Mouse (Mus musculus): ENCODE results near the gene Rapgef1. TPM values are rescaled to one million over a fixed set of nuclear protein-coding genes. Genes with fewer than 3 reads are reported as not detected.

The Rapgef1 gene
- polyA plus RNA-seq, 1 experiment, result 132 TPM

DNA sequence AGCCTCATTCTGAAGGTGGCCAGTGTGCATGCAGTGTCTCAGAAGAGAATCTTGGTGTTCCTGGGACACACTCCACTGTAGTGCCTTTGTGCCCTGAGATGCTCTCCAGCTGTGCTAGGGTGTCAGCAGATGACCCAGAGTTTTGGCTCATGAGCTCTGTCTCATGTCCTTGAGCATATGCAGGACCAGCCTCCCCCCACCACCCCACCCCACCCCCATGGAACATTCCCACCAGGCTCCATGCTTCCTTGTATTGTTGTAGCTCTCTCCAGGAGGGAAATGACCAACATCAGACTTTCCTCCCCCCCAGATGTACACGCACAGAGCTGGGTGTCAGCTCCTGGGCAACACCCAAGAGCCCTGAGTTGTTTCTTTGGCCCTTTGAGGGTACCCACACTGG is 19.9 kb downstream of the Rapgef1 start:
- Histone ChIP-seq H3K27me3 (ENCODE audit: control insufficient read depth, insufficient read depth, low read length) (no peaks in the 10 kb centered on the region), H3K4me3 (ENCODE audit: control insufficient read depth, insufficient read depth, low read length) (no peak overlapping the region), H3K27ac (ENCODE audit: control insufficient read depth, insufficient read depth, low read length) (no peak overlapping the region), H3K36me3 (ENCODE audit: control insufficient read depth, insufficient read depth, low read length) (no peaks in the 10 kb centered on the region), H3K4me1 (replicated peaks; ENCODE audit: control insufficient read depth, insufficient read depth, low read length) (peaks cover 30% of the 10 kb centered on the region)
- no peak for DNase-seq
- no peak for TF ChIP-seq CTCF (IDR thresholded peaks at IDR 0.05; ENCODE audit: borderline replicate concordance, control insufficient read depth, extremely low read depth, insufficient read depth, low read length, poor library complexity)
- no peak for TF ChIP-seq POLR2A (IDR thresholded peaks at IDR 0.05; ENCODE audit: control insufficient read depth, extremely low read depth, insufficient read depth, low read length, poor library complexity)
- 96% methylated on average over 1 of the region's 1 CpGs for WGBS

DNA sequence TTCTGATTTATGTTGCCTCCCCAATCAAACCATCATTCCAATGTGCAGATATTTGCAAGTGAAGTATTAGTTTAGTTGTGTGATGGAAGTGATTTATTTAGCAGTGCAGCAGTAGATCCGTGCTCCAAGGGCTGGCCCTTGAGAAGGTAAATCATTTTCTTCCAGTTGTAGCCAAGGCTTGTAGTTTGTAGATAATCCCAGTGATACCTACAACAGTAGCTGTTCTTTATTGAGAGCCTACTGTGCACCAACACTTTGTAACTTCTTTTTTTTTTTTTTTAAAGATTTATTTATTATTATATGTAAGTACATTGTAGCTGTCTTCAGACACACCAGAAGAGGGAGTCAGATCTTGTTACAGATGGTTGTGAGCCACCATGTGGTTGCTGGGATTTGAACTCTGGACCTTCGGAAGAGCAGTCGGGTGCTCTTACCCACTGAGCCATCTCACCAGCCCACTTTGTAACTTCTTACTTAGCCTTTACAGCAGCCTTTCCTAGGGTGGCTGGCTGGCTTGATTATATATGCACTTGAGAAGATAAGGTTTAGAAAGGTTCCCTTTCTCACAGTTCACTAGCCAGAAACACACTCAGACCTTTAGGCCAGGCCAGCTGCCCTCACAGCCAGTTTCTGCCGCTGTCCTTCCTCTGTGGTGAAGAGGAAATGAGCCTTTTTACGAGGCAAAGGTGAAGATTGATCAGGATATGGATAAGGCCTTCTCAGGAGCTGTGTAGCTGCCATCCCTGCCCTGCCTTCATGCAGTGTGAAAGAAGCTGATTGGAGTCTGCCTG is 20.6 kb downstream of the Rapgef1 start:
- 64% methylated on average over 5 of the region's 5 CpGs for WGBS
- DNase-seq, result no peak
- no peak for TF ChIP-seq CTCF (IDR thresholded peaks at IDR 0.05; ENCODE audit: borderline replicate concordance, control insufficient read depth, extremely low read depth, insufficient read depth, low read length, poor library complexity)
- TF ChIP-seq POLR2A (IDR thresholded peaks at IDR 0.05; ENCODE audit: control insufficient read depth, extremely low read depth, insufficient read depth, low read length, poor library complexity), result no peak
- Histone ChIP-seq H3K4me3 (ENCODE audit: control insufficient read depth, insufficient read depth, low read length) (no peak overlapping the region), H3K36me3 (ENCODE audit: control insufficient read depth, insufficient read depth, low read length) (no peaks in the 10 kb centered on the region), H3K27me3 (ENCODE audit: control insufficient read depth, insufficient read depth, low read length) (no peaks in the 10 kb centered on the region), H3K4me1 (replicated peaks; ENCODE audit: control insufficient read depth, insufficient read depth, low read length) (peaks cover 29% of the 10 kb centered on the region), H3K27ac (ENCODE audit: control insufficient read depth, insufficient read depth, low read length) (no peak overlapping the region)

DNA sequence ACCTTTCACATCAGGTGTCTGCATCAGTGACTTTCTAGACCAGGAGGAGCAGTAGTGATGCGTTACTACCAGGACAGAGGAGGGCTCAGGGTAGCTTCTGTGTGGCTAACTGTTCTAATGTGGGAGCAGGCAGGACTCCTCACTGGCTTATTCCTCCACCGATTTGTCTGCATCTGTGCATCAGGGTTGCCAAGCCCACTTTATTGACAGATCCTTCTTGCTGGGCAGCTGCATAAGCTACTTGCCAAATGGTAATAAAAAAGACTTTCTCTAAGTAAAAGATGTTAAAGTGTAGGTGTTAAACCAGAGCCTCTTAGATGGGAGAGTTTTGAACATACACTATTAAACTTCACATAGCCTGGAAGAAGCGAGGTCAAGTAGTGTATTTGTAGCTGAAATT is 22.2 kb downstream of the Rapgef1 start:
- no peak for TF ChIP-seq POLR2A (IDR thresholded peaks at IDR 0.05; ENCODE audit: control insufficient read depth, extremely low read depth, insufficient read depth, low read length, poor library complexity)
- TF ChIP-seq CTCF (IDR thresholded peaks at IDR 0.05; ENCODE audit: borderline replicate concordance, control insufficient read depth, extremely low read depth, insufficient read depth, low read length, poor library complexity), result no peak
- Histone ChIP-seq H3K4me1 (replicated peaks; ENCODE audit: control insufficient read depth, insufficient read depth, low read length) (peaks cover 24% of the 10 kb centered on the region), H3K4me3 (ENCODE audit: control insufficient read depth, insufficient read depth, low read length) (no peak overlapping the region), H3K36me3 (ENCODE audit: control insufficient read depth, insufficient read depth, low read length) (no peaks in the 10 kb centered on the region), H3K27me3 (ENCODE audit: control insufficient read depth, insufficient read depth, low read length) (no peaks in the 10 kb centered on the region), H3K27ac (ENCODE audit: control insufficient read depth, insufficient read depth, low read length) (no peak overlapping the region)
- WGBS, result 95% methylated on average over 3 of the region's 3 CpGs
- no peak for DNase-seq

DNA sequence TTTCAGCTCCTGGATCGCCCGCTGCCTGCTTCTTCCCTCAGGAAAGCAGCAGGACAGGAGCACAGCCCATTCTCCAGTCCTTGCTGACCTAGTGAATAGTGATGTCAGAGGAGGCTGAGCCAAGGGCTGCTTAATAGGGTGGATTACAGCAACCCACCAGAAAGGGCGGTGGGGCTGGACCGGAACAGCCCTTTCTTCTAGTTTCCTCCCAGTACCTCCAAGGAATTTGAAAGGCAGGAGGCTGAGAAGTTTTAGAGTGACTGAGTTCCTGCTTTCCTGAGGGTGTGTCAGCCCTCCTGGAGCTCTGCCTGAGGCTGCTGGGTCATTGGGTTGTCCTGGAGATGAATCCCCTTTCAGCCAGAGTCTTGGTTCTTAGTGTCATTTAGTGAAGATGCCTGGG is 23.9 kb downstream of the Rapgef1 start:
- no peaks in the 10 kb centered on the region for H3K27me3 ChIP-seq (ENCODE audit: control insufficient read depth, insufficient read depth, low read length)
- DNase-seq, result no peak
- 100% methylated on average over 4 of the region's 4 CpGs for WGBS
- H3K4me3 ChIP-seq (ENCODE audit: control insufficient read depth, insufficient read depth, low read length), result no peak overlapping the region
- no peak overlapping the region for H3K27ac ChIP-seq (ENCODE audit: control insufficient read depth, insufficient read depth, low read length)
- H3K36me3 ChIP-seq (ENCODE audit: control insufficient read depth, insufficient read depth, low read length), result no peaks in the 10 kb centered on the region
- H3K4me1 ChIP-seq (replicated peaks; ENCODE audit: control insufficient read depth, insufficient read depth, low read length), result peaks cover 10% of the 10 kb centered on the region
- TF ChIP-seq POLR2A (IDR thresholded peaks at IDR 0.05; ENCODE audit: control insufficient read depth, extremely low read depth, insufficient read depth, low read length, poor library complexity) (no peak), CTCF (IDR thresholded peaks at IDR 0.05; ENCODE audit: borderline replicate concordance, control insufficient read depth, extremely low read depth, insufficient read depth, low read length, poor library complexity) (no peak)

DNA sequence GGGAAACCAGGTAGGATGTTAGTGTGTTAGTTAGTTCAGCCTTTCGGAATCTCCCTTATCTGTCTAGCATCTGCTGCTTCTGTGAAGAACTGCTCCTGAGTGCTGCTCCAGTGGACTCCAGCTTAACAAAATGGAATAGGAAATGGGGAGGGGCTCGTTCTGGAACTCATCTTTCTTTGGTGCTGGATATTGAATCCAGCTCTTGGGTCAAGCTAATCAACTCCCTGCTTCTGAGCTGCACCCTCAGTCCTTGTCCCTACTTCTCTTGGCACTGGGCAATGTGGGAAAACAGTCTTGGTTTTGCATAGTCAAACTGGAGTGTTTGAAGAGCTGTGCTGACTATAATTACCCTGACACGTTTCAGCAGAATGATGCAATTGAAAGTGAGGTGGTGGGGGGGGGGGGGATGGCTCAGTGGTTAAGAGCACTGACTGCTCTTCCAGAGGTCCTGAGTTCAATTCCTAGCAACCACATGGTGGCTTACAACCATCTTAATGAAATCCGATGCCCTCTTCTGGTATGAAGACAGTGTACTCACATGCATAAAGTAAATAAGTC is 25.6 kb downstream of the Rapgef1 start:
- WGBS, result 85% methylated on average over 4 of the region's 4 CpGs
- TF ChIP-seq POLR2A (IDR thresholded peaks at IDR 0.05; ENCODE audit: control insufficient read depth, extremely low read depth, insufficient read depth, low read length, poor library complexity), result no peak
- TF ChIP-seq CTCF (IDR thresholded peaks at IDR 0.05; ENCODE audit: borderline replicate concordance, control insufficient read depth, extremely low read depth, insufficient read depth, low read length, poor library complexity), result no peak

DNA sequence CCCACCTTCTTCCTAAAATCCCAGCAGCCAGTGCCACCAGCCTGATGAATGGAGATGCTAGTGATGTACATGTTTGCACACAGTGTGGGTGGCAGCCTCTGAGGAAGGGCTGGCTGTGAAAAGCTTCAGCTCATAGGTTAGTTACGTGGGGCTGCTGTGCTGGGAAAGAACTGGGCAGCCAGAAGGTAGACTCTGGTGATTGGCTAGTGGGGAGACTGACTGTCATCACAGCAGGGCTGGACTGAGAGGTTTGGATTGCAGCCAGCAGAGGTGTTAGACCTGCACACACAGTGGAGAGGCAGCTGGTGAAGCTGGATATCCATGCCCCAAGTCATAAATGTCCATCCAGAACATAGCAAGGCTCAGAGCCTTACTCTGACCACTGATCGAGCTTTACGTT is 27.1 kb downstream of the Rapgef1 start:
- Histone ChIP-seq H3K27ac (ENCODE audit: control insufficient read depth, insufficient read depth, low read length) (no peak overlapping the region), H3K4me3 (ENCODE audit: control insufficient read depth, insufficient read depth, low read length) (no peak overlapping the region), H3K27me3 (ENCODE audit: control insufficient read depth, insufficient read depth, low read length) (no peaks in the 10 kb centered on the region), H3K36me3 (ENCODE audit: control insufficient read depth, insufficient read depth, low read length) (no peaks in the 10 kb centered on the region), H3K4me1 (replicated peaks; ENCODE audit: control insufficient read depth, insufficient read depth, low read length) (peaks cover 5% of the 10 kb centered on the region)
- 95% methylated on average over 3 of the region's 3 CpGs for whole genome bisulfite sequencing
- TF ChIP-seq CTCF (IDR thresholded peaks at IDR 0.05; ENCODE audit: borderline replicate concordance, control insufficient read depth, extremely low read depth, insufficient read depth, low read length, poor library complexity) (no peak), POLR2A (IDR thresholded peaks at IDR 0.05; ENCODE audit: control insufficient read depth, extremely low read depth, insufficient read depth, low read length, poor library complexity) (no peak)
- DNase-seq, result no peak

More for the DNA sequence above, 25.6 kb downstream of the Rapgef1 start:
- DNase-seq, result no peak
- H3K27ac ChIP-seq (ENCODE audit: control insufficient read depth, insufficient read depth, low read length), result no peak overlapping the region
- H3K4me3 ChIP-seq (ENCODE audit: control insufficient read depth, insufficient read depth, low read length), result no peak overlapping the region
- H3K36me3 ChIP-seq (ENCODE audit: control insufficient read depth, insufficient read depth, low read length), result no peaks in the 10 kb centered on the region
- no peaks in the 10 kb centered on the region for H3K27me3 ChIP-seq (ENCODE audit: control insufficient read depth, insufficient read depth, low read length)
- peaks cover 14% of the 10 kb centered on the region for H3K4me1 ChIP-seq (replicated peaks; ENCODE audit: control insufficient read depth, insufficient read depth, low read length)

Measured in thymus, adult 2 months (tissue).